Mouse (Mus musculus) megakaryocyte, embryonic 14.5 days (primary cell): ENCODE measurements at regions not wholly inside any gene's neighbourhood (a gene's known extent, or its start where the extent isn't known, plus 50 kb on each side); places are given as distances from the start of the nearest gene placed in this dataset.
A peak's percentile ranks its signal among the peaks of the same experiment; 100 is the strongest.

Experiments
- H3K27me3 ChIP-seq: replicated peaks from 2 replicates; pipeline ENCODE3; 2012; ENCODE audit warnings: inconsistent platforms
- H3K36me3 ChIP-seq: replicated peaks from 2 replicates; pipeline ENCODE3; 2012; ENCODE audit warnings: low read length, inconsistent platforms, mixed read lengths
- H3K4me1 ChIP-seq: 2 replicates; pipeline ENCODE4 v1.6.1; 2012; ENCODE audit warnings: inconsistent platforms
- H3K4me3 ChIP-seq: replicated peaks from 2 replicates; pipeline ENCODE3; 2012; ENCODE audit warnings: moderate library complexity, mild to moderate bottlenecking, inconsistent platforms
- H3K9me3 ChIP-seq: 2 replicates; pipeline ENCODE4 v1.6.1; 2012; ENCODE audit warnings: inconsistent platforms
- FLI1 ChIP-seq: IDR thresholded peaks from 2 replicates; pipeline ENCODE4 v1.6.1; 2012; ENCODE audit warnings: low read length, inconsistent platforms, mixed read lengths
- GATA1 ChIP-seq: IDR thresholded peaks from 3 replicates; pipeline ENCODE4 v1.6.1; 2012; ENCODE audit warnings: mixed read lengths, low read length, inconsistent platforms, borderline replicate concordance

- H3K9me3 ChIP-seq, result no peaks in the 10 kb centered on the region
- no peak overlapping the region for H3K4me3 ChIP-seq
- H3K27me3 ChIP-seq, result peaks cover 2% of the 10 kb centered on the region
- no peaks in the 10 kb centered on the region for H3K4me1 ChIP-seq
- TF ChIP-seq GATA1 (no peak), FLI1 (no peak)
- no peaks in the 10 kb centered on the region for H3K36me3 ChIP-seq
Observed at GRCm38 (mm10) chr7:71289702-71290101, 61.6 kb downstream of the Gm10295 start.

GRCm38 (mm10) chr7:71289266-71289665 lies 62.0 kb downstream of the Gm10295 start:
- Histone ChIP-seq H3K4me3 (no peak overlapping the region), H3K9me3 (no peaks in the 10 kb centered on the region), H3K27me3 (peaks cover 2% of the 10 kb centered on the region), H3K4me1 (no peaks in the 10 kb centered on the region), H3K36me3 (no peaks in the 10 kb centered on the region)
- no peak for TF ChIP-seq GATA1
- no peak for TF ChIP-seq FLI1

GRCm38 (mm10) chr7:71287441-71287840 lies 63.8 kb downstream of the Gm10295 start:
- Histone ChIP-seq H3K36me3 (peaks cover 2% of the 10 kb centered on the region), H3K4me1 (no peaks in the 10 kb centered on the region), H3K9me3 (peaks cover 8% of the 10 kb centered on the region), H3K4me3 (no peak overlapping the region), H3K27me3 (peaks cover 2% of the 10 kb centered on the region)
- TF ChIP-seq FLI1, result no peak
- no peak for TF ChIP-seq GATA1

- no peak overlapping the region for H3K4me3 ChIP-seq
- H3K27me3 ChIP-seq, result peaks cover 2% of the 10 kb centered on the region
- H3K4me1 ChIP-seq, result no peaks in the 10 kb centered on the region
- H3K36me3 ChIP-seq, result peaks cover 2% of the 10 kb centered on the region
- H3K9me3 ChIP-seq, result peaks cover 8% of the 10 kb centered on the region
- TF ChIP-seq GATA1 (no peak), FLI1 (no peak)
Observed at GRCm38 (mm10) chr7:71284246-71284645, 67.0 kb downstream of the Gm10295 start.

GRCm38 (mm10) chr7:71283419-71283818 lies 67.9 kb downstream of the Gm10295 start:
- no peak for TF ChIP-seq GATA1
- no peak for TF ChIP-seq FLI1
- no peaks in the 10 kb centered on the region for H3K4me1 ChIP-seq
- H3K9me3 ChIP-seq, result peaks cover 8% of the 10 kb centered on the region
- no peak overlapping the region for H3K4me3 ChIP-seq
- H3K36me3 ChIP-seq, result peaks cover 2% of the 10 kb centered on the region
- peaks cover 2% of the 10 kb centered on the region for H3K27me3 ChIP-seq

- no peaks in the 10 kb centered on the region for H3K27me3 ChIP-seq
- no peaks in the 10 kb centered on the region for H3K4me1 ChIP-seq
- H3K9me3 ChIP-seq, result 0 out of 2 replicates have a peak, but pooled peaks cover 4% of the 10 kb centered on the region
- H3K36me3 ChIP-seq, result no peaks in the 10 kb centered on the region
- TF ChIP-seq GATA1 (no peak), FLI1 (no peak)
- no peak overlapping the region for H3K4me3 ChIP-seq
Observed at GRCm38 (mm10) chr7:71266101-71266500, 85.2 kb downstream of the Gm10295 start.

- no peaks in the 10 kb centered on the region for H3K27me3 ChIP-seq
- H3K36me3 ChIP-seq, result no peaks in the 10 kb centered on the region
- H3K4me1 ChIP-seq, result no peaks in the 10 kb centered on the region
- TF ChIP-seq FLI1 (no peak), GATA1 (no peak)
- H3K4me3 ChIP-seq, result no peak overlapping the region
- 0 out of 2 replicates have a peak, but pooled peaks cover 4% of the 10 kb centered on the region for H3K9me3 ChIP-seq
Observed at GRCm38 (mm10) chr7:71264115-71264514, 87.2 kb downstream of the Gm10295 start.

- Histone ChIP-seq H3K4me1 (peaks cover 20% of the 10 kb centered on the region), H3K9me3 (no peaks in the 10 kb centered on the region), H3K27me3 (no peaks in the 10 kb centered on the region), H3K4me3 (no peak overlapping the region), H3K36me3 (no peaks in the 10 kb centered on the region)
- TF ChIP-seq FLI1 (no peak), GATA1 (no peak)
Observed at GRCm38 (mm10) chr7:71249669-71250068, 101.6 kb downstream of the Gm10295 start.

GRCm38 (mm10) chr7:71249216-71249615 lies 102.1 kb downstream of the Gm10295 start:
- TF ChIP-seq GATA1 (no peak), FLI1 (no peak)
- Histone ChIP-seq H3K4me1 (peaks cover 24% of the 10 kb centered on the region), H3K36me3 (no peaks in the 10 kb centered on the region), H3K9me3 (no peaks in the 10 kb centered on the region), H3K27me3 (no peaks in the 10 kb centered on the region), H3K4me3 (no peak overlapping the region)

GRCm38 (mm10) chr7:71247922-71248321 lies 103.4 kb downstream of the Gm10295 start:
- Histone ChIP-seq H3K36me3 (no peaks in the 10 kb centered on the region), H3K9me3 (no peaks in the 10 kb centered on the region), H3K4me3 (no peak overlapping the region), H3K4me1 (peaks cover 37% of the 10 kb centered on the region), H3K27me3 (no peaks in the 10 kb centered on the region)
- no peak for TF ChIP-seq GATA1
- no peak for TF ChIP-seq FLI1

- H3K4me3 ChIP-seq, result peak overlapping the region; percentile 46
- H3K9me3 ChIP-seq, result no peaks in the 10 kb centered on the region
- H3K36me3 ChIP-seq, result no peaks in the 10 kb centered on the region
- no peaks in the 10 kb centered on the region for H3K27me3 ChIP-seq
- TF ChIP-seq FLI1, result peak; percentile 52; the same call in 1 of the 2 replicates
- TF ChIP-seq GATA1, result peak; percentile 98; the same call in 2 of the 3 replicates
- peaks cover 74% of the 10 kb centered on the region for H3K4me1 ChIP-seq
Observed at GRCm38 (mm10) chr7:71242379-71242911, 108.8 kb downstream of the Gm10295 start.
